Mouse (Mus musculus) midbrain, postnatal 0 days (tissue): ENCODE data around the gene Rpl36al. TPM values are rescaled to one million over a fixed set of nuclear protein-coding genes. Genes with fewer than 3 reads are reported as not detected.
A peak's percentile ranks its signal among the peaks of the same experiment; 100 is the strongest.
"Not testable (repeated sequence)": the region's sequence is repeated elsewhere in the genome, so short reads cannot be mapped to it uniquely, and the experiment has no call there.

Experiments used
- ATAC-seq: fragments of 200-750 bp; cut with Nextera tagmentation; 2 replicates; pipeline ENCODE4 v1.8.0; 2017; ENCODE audit warnings: moderate number of reproducible peaks, mild to moderate bottlenecking, moderate TSS enrichment, moderate library complexity; ENCODE audit not compliant: low FRiP score
- DNase-seq: peaks from one replicate; pipeline ENCODE4 v3.0.0-alpha.2; 2015; ENCODE audit warnings: low spot score
- H3K27ac ChIP-seq: fragments of 300-500 bp; sonication (generic); 2 replicates; pipeline ENCODE4 v1.5.1; 2014; ENCODE audit warnings: low read depth, mild to moderate bottlenecking, low read length, mixed read lengths
- H3K27me3 ChIP-seq: fragments of 300-500 bp; sonication (generic); 2 replicates; pipeline ENCODE4 v1.6.1; 2014; ENCODE audit warnings: low read length, control low read depth, mixed read lengths; ENCODE audit not compliant: insufficient read depth
- H3K36me3 ChIP-seq: fragments of 300-500 bp; sonication (generic); 2 replicates; pipeline ENCODE4 v1.6.1; 2014; ENCODE audit warnings: low read length, control low read depth, mixed read lengths; ENCODE audit not compliant: insufficient read depth
- H3K4me1 ChIP-seq: fragments of 300-500 bp; sonication (generic); 2 replicates; pipeline ENCODE4 v1.6.1; 2014; ENCODE audit warnings: mild to moderate bottlenecking, control low read depth, antibody characterized with exemption, low read length, mixed read lengths; ENCODE audit not compliant: insufficient read depth
- H3K4me2 ChIP-seq: fragments of 300-500 bp; sonication (generic); 2 replicates; pipeline ENCODE4 v1.6.1; 2014; ENCODE audit warnings: low read depth, mild to moderate bottlenecking, low read length, mixed read lengths; ENCODE audit not compliant: poor library complexity, severe bottlenecking
- H3K4me3 ChIP-seq: fragments of 300-500 bp; sonication (generic); 2 replicates; pipeline ENCODE4 v1.5.1; 2014; ENCODE audit warnings: low read depth, mild to moderate bottlenecking, low read length, moderate library complexity
- H3K9ac ChIP-seq: fragments of 300-500 bp; sonication (generic); replicated peaks from 2 replicates; pipeline ENCODE4 v1.6.1; 2014; ENCODE audit warnings: mild to moderate bottlenecking, low read length, moderate library complexity, mixed read lengths; ENCODE audit not compliant: poor library complexity, severe bottlenecking
- H3K9me3 ChIP-seq: fragments of 300-500 bp; sonication (generic); 2 replicates; pipeline ENCODE4 v1.6.1; 2016; ENCODE audit warnings: low read length, control low read depth
- CTCF ChIP-seq: IDR thresholded peaks from 2 replicates; pipeline ENCODE4 v1.5.1; 2016; ENCODE audit warnings: antibody characterized with exemption, mild to moderate bottlenecking
- WGBS: fragments of 180-500 bp; shearing (Covaris S2); extraction: QIAGEN DNeasy Blood & Tissue Kit; methylation state at CpG from one replicate; pipeline ENCODE4 v1.1.7; 2014; 5-methylcytosine and 5-hydroxymethylcytosine counted together
- polyA plus RNA-seq: library from polyadenylated mRNA; unstranded; fragments of >200 nt; fragmentation: Nextera tagmentation; extraction: Ambion mirVana; gene quantifications from 2 replicates; pipeline ENCODE4 v1.2.1, GENCODE M21; 2015
- total RNA-seq: library from RNA; depleted of rRNA; stranded (reverse); fragments of >200 nt; gene quantifications from 2 replicates; pipeline ENCODE4 v1.2.3, GENCODE M21; 2014

Rpl36al gene
- total and polyA plus RNA-seq, 2 experiments from 2014 or later: 117 to 392 TPM

DNA sequence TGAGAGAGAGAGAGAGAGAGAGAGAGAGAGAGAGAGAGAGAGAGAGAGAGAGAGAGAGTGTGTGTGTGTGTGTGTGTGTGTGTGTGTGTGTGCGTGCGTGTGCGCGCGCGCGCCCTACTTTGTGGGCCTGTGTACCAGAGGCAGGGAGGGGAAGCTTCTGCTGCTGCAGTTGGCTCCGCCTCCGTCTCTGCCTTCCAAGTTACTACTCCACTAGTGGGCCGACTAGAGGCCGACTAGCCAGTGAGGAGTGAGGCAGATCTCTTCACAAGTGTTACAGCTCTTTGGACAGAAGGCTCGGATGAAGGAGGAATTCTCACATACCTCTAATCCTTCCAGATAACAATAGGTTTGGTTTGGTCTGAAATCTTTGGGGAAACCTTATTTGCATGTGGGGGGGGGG lies 4.5 kb downstream of the Rpl36al start:
- Histone ChIP-seq H3K27me3 (no peaks in the 10 kb centered on the region), H3K4me1 (no peaks in the 10 kb centered on the region), H3K9me3 (no peaks in the 10 kb centered on the region), H3K27ac (no peak overlapping the region), H3K9ac (no peak overlapping the region), H3K36me3 (0 out of 2 replicates have a peak, but pooled peaks cover 2% of the 10 kb centered on the region), H3K4me2 (no peak overlapping the region), H3K4me3 (no peak overlapping the region)
- no peak for DNase-seq
- TF ChIP-seq CTCF: no peak
- WGBS: 67% methylated on average over 12 of the region's 12 CpGs
- no peak for ATAC-seq

DNA sequence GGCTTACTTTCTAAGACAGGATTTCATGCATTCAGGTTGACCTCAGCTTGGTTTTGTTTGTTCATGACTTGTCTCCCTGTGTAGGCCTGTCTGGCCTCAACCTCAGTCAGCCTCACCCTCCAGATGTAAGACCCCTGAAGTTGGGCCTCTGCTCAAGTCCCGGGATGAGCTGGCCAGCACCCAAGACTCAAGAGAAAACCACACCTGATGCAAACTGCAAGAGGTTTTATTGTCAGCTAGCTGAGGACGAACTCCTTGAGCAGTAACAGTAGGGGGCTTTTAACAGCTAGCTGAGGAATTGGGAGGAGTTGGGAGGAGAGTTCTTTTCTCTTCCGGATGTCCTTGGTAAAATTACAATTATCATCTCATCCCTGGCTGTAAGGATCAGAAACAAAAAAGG lies 6.4 kb downstream of the Rpl36al start:
- Histone ChIP-seq H3K4me3 (no peak overlapping the region), H3K27ac (no peak overlapping the region), H3K9ac (no peak overlapping the region), H3K27me3 (no peaks in the 10 kb centered on the region), H3K36me3 (0 out of 2 replicates have a peak, but pooled peaks cover 2% of the 10 kb centered on the region), H3K4me1 (no peaks in the 10 kb centered on the region), H3K4me2 (no peak overlapping the region), H3K9me3 (no peaks in the 10 kb centered on the region)
- TF ChIP-seq CTCF: no peak
- 84% methylated on average over 3 of the region's 3 CpGs for WGBS
- no peak for DNase-seq
- no peak for ATAC-seq

DNA sequence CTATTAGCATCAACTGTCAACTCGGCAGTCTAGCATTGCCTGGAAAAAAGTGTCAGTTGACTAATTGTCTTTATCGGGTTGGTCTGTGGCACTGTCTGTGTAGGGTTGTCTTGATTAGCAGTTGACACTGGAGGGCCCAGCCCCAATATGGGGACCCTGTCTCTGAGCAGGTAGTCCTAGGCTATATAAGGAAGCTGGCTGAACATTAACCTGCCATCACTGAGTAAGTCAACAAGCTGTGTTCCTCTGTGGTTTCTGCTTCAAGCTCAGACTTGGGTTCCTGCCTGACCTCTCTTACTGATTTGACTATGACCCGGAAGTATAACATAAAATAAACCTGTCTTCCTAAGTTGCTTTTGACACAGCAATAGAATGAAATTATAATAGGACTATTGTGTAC lies 7.9 kb downstream of the Rpl36al start:
- no peak overlapping the region for H3K4me3 ChIP-seq
- no peak overlapping the region for H3K9ac ChIP-seq
- H3K4me2 ChIP-seq: no peak overlapping the region
- no peak overlapping the region for H3K27ac ChIP-seq
- DNase-seq (no peak), ATAC-seq (no peak)
- TF ChIP-seq CTCF: no peak
- H3K27me3 ChIP-seq: no peaks in the 10 kb centered on the region
- H3K4me1 ChIP-seq: no peaks in the 10 kb centered on the region
- WGBS: 93% methylated on average over 3 of the region's 3 CpGs
- H3K9me3 ChIP-seq: no peaks in the 10 kb centered on the region
- no peaks in the 10 kb centered on the region for H3K36me3 ChIP-seq

DNA sequence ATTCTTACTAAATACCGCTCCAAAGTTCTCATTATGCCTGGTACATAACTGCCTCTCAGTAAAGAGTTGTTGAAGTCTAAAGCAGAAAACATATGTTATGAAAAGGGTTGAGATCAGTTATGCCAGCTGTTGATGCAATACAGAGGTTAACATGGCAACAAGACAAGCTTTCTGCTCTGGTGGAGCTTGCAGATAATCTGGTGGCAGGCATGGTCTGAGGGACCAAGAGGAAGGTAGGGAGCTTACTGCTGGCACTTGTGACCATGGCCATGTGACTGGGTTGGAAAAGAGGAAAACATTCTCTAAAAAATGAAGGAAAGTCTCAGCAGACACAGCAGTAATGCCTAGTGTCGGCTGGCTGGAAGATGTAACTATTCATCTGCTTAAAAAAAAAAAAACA lies 12.6 kb downstream of the Rpl36al start:
- DNase-seq: no peak
- Histone ChIP-seq H3K4me1 (no peaks in the 10 kb centered on the region; the same call in 1 of the 2 replicates), H3K9me3 (no peaks in the 10 kb centered on the region), H3K27me3 (no peaks in the 10 kb centered on the region), H3K4me2 (no peak overlapping the region), H3K36me3 (no peaks in the 10 kb centered on the region), H3K4me3 (no peak overlapping the region), H3K27ac (no peak overlapping the region), H3K9ac (no peak overlapping the region)
- ATAC-seq: no peak
- 89% methylated on average over 2 of the region's 2 CpGs for WGBS
- TF ChIP-seq CTCF: no peak

DNA sequence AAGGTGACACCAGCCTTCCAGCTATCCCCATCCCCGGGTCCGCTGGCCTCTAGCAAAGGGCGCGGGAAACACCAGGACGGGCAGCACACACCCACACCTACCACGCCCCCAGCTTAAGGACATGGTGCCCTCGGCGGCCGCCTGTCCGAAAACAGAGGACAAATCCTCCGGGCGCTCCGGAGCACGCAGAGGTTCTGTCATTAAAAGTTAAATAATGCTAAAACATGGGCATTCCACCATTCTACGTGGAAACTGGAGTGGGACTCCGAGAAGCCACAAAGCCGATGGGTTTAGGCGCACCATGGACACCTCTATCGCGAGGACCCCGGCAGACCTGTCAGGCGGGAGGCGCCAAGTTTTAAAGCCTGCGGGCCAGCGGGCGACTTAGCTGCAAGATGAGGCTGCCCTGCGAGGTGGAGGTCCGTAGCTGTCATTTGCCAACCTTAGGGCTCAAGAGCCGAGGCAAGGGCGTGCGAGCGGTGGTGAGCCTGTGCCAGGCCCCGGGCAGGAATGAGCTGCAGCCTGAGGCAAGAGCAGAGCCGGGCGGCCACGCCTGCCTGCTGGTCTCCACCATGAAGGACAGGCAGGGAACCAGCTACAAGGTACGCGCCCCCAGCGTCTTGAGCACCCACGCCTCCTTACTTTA lies 15.3 kb downstream of the Rpl36al start, which contains the start of gene Lrr1:
Gene Lrr1, plus strand, starts transcription at position 354 of the 646 bp plus-strand sequence.
- Histone ChIP-seq H3K27me3 (no peaks in the 10 kb centered on the region), H3K36me3 (no peaks in the 10 kb centered on the region), H3K9ac (peak within 1 kb of the TSS; percentile 69), H3K27ac (peak within 1 kb of the TSS; percentile 70), H3K4me3 (peak within 1 kb of the TSS; percentile 68), H3K4me2 (peak within 1 kb of the TSS; percentile 99), H3K4me1 (no peaks in the 10 kb centered on the region; the same call in 1 of the 2 replicates), H3K9me3 (no peaks in the 10 kb centered on the region)
- peak; percentile 90 for ATAC-seq
- peak; percentile 87 for DNase-seq
- no peak for TF ChIP-seq CTCF
- WGBS: under 1% methylated on average over 40 of the region's 40 CpGs

DNA sequence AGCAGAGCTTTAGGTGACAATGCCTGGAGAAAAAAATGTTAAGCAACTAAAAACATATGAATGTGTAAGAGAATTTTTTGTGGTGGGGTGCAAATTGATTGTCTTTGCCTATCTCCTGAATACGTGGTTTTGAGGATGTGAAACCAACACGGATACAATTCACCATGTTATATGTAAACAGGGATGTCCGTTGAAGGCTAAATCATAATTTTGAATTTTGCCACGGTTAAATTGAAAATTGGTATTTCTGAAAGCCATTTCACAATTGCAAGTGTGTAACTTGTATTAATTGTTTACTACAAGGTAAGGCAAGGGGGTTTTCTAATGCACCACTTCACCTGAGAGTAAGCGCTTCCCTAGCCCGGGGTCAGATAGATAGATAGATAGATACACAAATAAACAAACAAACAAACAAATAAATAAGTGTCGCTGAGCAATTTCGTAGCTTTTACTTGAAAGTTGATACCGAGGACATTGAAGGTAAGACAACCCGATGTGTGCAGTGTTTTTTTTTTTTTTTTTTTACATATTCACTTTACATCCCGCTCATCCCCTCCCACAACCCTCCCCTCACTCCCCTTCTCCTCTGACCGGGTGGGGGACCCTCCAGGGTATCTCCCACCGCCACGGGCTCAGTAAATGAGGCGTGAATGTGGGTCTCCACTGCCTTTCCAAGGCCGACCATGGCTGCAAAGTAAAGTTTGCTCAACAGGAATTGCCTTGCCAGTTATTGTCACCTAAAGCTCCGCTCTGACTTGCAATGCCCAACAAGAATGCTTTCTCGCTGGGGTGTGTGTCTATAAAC lies 16.0 kb downstream of the Rpl36al start:
- Histone ChIP-seq H3K4me3 (peak overlapping the region; percentile 68), H3K27ac (peak overlapping the region; percentile 70), H3K36me3 (no peaks in the 10 kb centered on the region), H3K4me2 (peak overlapping the region; percentile 99), H3K4me1 (no peaks in the 10 kb centered on the region; the same call in 1 of the 2 replicates), H3K9ac (peak overlapping the region; percentile 69), H3K9me3 (no peaks in the 10 kb centered on the region), H3K27me3 (no peaks in the 10 kb centered on the region)
- ATAC-seq: peak; percentile 55; the same call in 1 of the 2 replicates
- 8% methylated on average over 18 of the region's 18 CpGs for WGBS
- DNase-seq: no peak
- no peak for TF ChIP-seq CTCF

DNA sequence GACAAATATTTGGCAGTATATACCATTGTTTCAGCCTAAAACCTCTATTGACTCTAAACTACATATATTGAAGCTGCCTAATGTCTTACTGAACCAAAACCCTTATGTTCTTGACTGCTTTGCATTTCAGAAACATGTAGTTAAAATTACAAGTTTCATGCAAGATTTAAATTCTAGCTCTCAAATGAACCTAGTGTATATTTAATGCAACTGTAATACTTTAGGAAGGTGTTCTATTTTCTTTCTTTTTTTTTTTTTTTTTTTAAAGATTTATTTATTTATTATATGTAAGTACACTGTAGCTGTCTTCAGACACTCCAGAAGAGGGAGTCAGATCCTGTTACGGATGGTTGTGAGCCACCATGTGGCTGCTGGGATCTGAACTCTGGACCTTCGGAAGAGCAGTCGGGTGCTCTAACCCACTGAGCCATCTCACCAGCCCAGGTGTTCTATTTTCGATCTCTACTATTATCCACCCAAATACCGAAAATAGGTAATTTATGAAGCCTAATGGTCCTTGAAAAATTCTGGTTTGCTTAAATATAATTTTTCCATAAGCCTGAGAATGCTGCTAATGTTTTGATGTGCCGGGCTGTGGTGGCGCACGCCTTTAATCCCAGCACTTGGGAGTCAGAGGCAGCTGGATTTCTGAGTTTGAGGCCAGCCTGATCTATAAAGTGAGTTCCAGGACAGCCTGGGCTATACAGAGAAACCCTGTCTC lies 16.9 kb downstream of the Rpl36al start:
- H3K4me1 ChIP-seq, H3K4me3 ChIP-seq, H3K36me3 ChIP-seq, H3K4me2 ChIP-seq, H3K27ac ChIP-seq, ATAC-seq, H3K27me3 ChIP-seq, H3K9me3 ChIP-seq, DNase-seq, H3K9ac ChIP-seq: not testable (repeated sequence)
- WGBS: 64% methylated on average over 8 of the region's 8 CpGs
